Mouse (Mus musculus) cerebellum, adult 11-12 months (tissue): Measurements from ENCODE around the gene Gm13103.
"Not testable (repeated sequence)": the region's sequence is repeated elsewhere in the genome, so short reads cannot be mapped to it uniquely, and the experiment has no call there.

Experiments
- DNase-seq: peaks from one replicate; pipeline ENCODE4 v3.0.0; 2022

Gene Gm13103

DNA sequence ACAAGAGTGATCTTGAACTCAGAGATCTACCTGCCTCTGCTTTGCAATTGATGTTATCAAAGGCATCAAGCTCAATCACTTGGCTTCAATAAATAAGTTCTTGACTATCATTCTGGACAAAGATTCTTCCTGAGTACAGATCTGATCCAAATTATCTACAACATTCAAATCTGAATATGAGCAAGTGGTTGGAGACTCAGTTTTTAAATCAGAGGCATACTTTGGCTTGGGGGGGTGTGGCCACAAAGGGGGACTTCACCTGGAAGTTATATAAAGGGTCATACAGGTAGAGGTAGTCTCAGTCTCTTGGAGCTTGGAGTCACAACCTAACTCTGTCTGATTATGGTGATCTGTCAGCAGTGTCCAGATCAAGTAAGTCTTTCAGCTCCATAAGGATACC lies at the start of gene Gm13103:
Gm13103 (plus strand) TSS at position 301 of the 400 bp plus-strand sequence.
- not testable (repeated sequence) for DNase-seq

DNA sequence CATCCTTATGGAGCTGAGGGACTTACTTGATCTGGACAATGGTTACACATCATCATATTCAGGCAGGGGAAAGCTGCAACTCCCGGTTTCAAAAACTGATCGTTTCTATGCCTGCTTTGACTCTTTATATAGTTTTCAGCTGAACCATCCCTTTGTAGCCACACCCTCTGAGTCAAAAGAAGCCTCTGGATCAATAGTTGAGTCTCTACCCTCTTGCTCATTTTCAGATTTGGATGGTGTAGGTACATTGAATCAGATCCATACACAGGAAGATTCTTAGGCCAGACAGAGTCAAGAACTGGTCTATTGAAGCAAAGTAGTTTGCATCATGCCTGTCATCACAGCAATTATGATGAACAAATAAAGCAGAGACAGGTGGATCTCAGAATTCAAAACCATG lies 30.3 kb upstream of the Gm13103 start, which contains the start of gene Gm13084:
Gm13084 (minus strand) TSS at position 101 of the 400 bp plus-strand sequence.
- DNase-seq: no peak

DNA sequence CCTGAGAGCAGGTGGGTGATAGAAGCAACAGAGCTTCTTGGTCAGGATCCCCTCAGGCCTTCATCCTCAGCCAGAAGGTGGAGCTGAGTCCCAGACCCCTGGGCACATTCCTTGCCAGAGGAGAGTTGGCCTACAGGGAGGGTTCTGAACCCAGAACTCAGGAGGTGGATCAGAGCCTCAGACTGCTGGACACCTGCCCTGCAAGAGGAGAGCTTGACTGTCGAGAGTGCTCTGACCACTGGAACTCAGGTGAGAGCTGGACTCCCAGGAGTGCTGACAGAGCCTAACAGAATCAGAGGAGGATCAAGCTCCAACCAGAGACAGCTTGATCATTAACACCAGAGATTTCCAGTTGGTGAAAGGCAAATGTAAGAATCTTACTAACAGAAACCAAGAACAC lies 36.1 kb downstream of the Gm13103 start:
- not testable (repeated sequence) for DNase-seq

DNA sequence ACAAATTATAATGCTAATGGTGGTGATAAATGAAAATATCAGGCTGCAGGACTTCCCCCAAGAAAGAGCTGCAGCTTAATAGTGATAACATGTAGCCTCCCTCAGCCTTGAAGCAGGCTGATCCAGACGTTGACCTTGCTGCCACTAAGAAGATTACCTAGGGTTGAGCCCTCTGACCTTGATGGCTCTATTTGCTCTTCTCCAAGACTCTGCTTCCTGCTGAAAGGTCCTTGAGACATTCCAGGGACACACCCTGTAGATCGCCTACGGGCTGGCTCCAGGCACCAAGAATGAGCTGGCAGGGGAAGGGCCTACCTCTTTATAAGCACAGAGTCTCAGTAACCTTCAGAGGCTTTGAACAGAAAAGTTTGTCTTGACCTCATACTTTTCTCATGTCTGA lies 48.1 kb downstream of the Gm13103 start:
- DNase-seq: not testable (repeated sequence)

DNA sequence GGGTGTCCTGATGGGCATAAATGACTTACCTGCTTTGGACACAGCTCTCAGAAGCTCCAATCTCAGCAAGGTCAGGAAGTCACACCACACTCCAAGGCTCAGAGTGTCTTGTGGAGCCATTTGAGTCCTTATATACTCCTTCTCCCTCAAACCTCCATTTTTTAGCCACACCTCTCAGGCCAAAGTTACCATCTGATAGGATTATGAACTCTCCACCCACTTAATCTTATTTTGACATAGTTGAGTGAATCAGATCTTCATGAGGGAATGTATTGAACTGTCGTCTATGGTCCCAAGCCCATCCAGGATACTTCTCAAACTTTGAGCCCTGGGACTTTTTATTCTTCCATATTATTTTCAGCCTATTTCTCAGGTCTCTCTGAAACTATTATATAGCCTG lies 54.0 kb downstream of the Gm13103 start, which contains the start of gene Pramef6:
Pramef6 (minus strand) TSS at position 101 of the 400 bp plus-strand sequence.
- DNase-seq: not testable (repeated sequence)
